Mouse (Mus musculus): ENCODE data around the gene Nme7.

DNA sequence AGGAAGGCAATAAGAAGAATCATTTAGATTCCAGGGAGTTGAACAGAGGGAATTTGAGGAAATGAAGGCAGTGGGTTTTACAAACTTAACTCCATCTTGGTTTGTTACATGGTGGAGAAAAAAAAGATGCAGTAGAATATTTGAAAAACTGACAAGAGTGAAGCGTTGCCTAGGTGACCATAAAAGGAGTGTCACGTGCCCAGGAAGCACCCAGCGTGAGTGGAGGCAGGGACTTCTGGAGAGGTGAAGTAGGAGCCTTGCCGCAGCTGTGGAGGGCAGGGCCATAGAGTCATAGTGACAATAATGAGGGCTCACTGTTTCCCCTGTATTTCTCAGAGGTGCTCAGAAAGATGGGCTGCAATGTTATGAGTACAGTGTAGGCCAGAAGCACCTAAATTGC, 24.6 kb upstream of the Nme7 start:
- no peak for TF ChIP-seq CTCF (conservative IDR thresholded peaks at IDR 0.05; ENCODE audit: insufficient read depth, insufficient read length, low read depth, low read length)
- TF ChIP-seq POLR2A (IDR thresholded peaks at IDR 0.05; ENCODE audit: low read depth, low read length), result no peak

Data from kidney, adult 2 months (tissue).